Mouse (Mus musculus) left cerebral cortex, adult 9 months (tissue): ENCODE results near the gene Tjp2.

Source experiments
- DNase-seq, 2 experiments: peaks; one replicate each; pipeline ENCODE4 v3.0.0; 2022; ENCODE audit warnings: low spot score in 2 of 2

The Tjp2 gene

GRCm38 (mm10) chr19:24180415-24180814 lies 44.4 kb downstream of the Tjp2 start:
- no peak for DNase-seq

GRCm38 (mm10) chr19:24178086-24178485 lies 46.7 kb downstream of the Tjp2 start:
- no peak for DNase-seq

GRCm38 (mm10) chr19:24176692-24177091 lies 48.1 kb downstream of the Tjp2 start:
- no peak for DNase-seq

GRCm38 (mm10) chr19:24174896-24175295 lies 49.9 kb downstream of the Tjp2 start:
- no peak for DNase-seq

- peak; percentile 74 to 90 for DNase-seq
Measured at GRCm38 (mm10) chr19:24173608-24174523, 51.0 kb downstream of the Tjp2 start.

- no peak for DNase-seq
Measured at GRCm38 (mm10) chr19:24173020-24173419, 51.8 kb downstream of the Tjp2 start.

GRCm38 (mm10) chr19:24168531-24168930 lies 56.3 kb downstream of the Tjp2 start:
- no peak for DNase-seq

- no peak for DNase-seq
Measured at GRCm38 (mm10) chr19:24166516-24167091, 58.2 kb downstream of the Tjp2 start.

GRCm38 (mm10) chr19:24163974-24164373 lies 60.9 kb downstream of the Tjp2 start:
- no peak for DNase-seq

- no peak for DNase-seq
Measured at GRCm38 (mm10) chr19:24160460-24160859, 64.4 kb downstream of the Tjp2 start.

- DNase-seq: no peak
Measured at GRCm38 (mm10) chr19:24159751-24160150, 65.1 kb downstream of the Tjp2 start.

GRCm38 (mm10) chr19:24159334-24159733 lies 65.5 kb downstream of the Tjp2 start:
- no peak for DNase-seq

GRCm38 (mm10) chr19:24156067-24156455 lies 68.8 kb downstream of the Tjp2 start:
- DNase-seq: no peak

- no peak for DNase-seq
Measured at GRCm38 (mm10) chr19:24155395-24156066, 69.3 kb downstream of the Tjp2 start.

GRCm38 (mm10) chr19:24153266-24154023 lies 71.4 kb downstream of the Tjp2 start:
- DNase-seq: peak in 1 of 2 experiments; percentile 62

GRCm38 (mm10) chr19:24144009-24144408 lies 80.8 kb downstream of the Tjp2 start:
- no peak for DNase-seq

GRCm38 (mm10) chr19:24142621-24143061 lies 82.2 kb downstream of the Tjp2 start:
- peak; percentile 32 to 65 for DNase-seq

- DNase-seq: no peak
Measured at GRCm38 (mm10) chr19:24140298-24140697, 84.5 kb downstream of the Tjp2 start.

- DNase-seq: no peak
Measured at GRCm38 (mm10) chr19:24137392-24137791, 87.4 kb downstream of the Tjp2 start.

GRCm38 (mm10) chr19:24134991-24135390 lies 89.8 kb downstream of the Tjp2 start:
- no peak for DNase-seq

GRCm38 (mm10) chr19:24134144-24134911 lies 90.5 kb downstream of the Tjp2 start:
- DNase-seq: no peak
